Mouse (Mus musculus) embryo, embryonic 9.5 days (tissue): Measurements from ENCODE around the gene Mapkbp1.

ENCODE experiments used
- DNase-seq: peaks from one replicate; pipeline ENCODE4 v3.0.0-alpha.2; 2017; ENCODE audit errors: extremely low spot score

Gene Mapkbp1

DNA sequence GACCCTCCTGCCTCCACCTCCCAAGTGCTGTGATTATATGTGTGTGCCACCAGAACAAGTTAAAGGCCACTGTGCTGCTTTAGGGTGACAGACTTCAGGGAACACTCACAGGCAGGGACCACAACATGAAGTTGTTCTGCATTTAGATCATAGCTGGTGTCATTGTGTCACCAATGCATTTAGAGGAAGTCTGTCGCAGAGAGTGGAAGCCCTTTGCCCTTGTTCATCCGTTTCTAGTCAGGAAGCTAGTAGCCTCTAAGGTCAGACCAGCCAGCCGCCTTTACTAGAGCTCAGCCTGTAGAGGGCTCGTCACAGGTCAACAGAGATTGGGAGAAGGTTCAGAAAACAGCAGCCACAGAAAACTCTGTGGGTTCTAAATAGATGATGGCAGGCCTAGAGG, 36.2 kb downstream of the Mapkbp1 start:
- no peak for DNase-seq

DNA sequence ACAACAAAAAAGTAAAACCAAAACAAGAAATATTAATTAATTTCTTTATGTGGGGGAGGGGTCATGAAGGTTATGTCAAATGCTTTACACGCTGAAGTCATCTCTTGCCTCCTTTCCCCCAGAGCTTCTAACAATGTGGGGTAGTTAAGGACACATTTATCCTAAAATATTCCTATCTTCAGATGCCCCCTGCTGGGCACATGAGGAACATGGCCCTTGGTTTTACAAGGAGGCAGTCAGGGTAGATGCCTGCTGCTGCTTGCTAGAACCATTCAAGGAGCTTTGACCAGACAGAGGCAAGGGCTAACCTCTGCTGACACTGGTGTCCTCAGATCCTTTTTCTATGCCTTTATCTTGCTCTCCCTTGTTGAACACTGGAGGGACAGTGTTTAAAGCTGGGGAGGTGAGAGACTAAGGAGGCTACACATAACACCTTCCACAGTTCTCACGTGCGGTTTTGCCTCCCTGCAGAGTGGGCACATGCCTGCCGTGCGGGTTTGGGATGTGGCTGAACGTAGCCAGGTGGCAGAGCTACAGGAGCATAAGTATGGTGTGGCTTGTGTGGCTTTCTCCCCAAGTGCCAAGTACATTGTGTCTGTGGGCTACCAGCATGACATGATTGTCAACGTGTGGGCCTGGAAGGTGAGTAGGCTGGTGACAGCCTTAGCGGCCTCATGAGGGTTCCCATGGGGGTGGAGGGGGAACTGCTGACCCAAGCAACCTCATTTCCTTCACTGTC, 39.1 kb downstream of the Mapkbp1 start:
- peak; percentile 25 for DNase-seq

DNA sequence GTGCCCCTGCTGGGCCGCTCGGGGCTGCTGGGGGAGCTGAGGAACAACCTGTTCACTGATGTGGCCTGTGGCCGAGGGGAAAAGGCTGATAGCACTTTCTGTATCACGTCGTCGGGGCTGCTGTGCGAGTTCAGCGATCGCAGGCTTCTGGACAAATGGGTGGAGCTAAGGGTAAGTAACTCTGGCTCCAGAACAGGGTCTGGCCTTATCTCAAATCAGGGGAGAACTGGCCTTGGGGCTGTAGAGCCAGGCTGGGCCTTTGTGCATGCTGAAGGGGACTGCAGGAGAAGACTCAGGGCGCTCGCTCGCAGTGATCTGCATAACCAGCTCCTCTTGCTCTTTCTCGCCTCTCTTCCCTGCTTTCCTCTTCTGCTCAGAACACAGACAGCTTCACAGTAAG, 40.4 kb downstream of the Mapkbp1 start:
- DNase-seq: no peak

- DNase-seq: no peak
These were observed 41.5 kb downstream of the Mapkbp1 start for GRCm38 (mm10) chr2:120013831-120014486.

DNA sequence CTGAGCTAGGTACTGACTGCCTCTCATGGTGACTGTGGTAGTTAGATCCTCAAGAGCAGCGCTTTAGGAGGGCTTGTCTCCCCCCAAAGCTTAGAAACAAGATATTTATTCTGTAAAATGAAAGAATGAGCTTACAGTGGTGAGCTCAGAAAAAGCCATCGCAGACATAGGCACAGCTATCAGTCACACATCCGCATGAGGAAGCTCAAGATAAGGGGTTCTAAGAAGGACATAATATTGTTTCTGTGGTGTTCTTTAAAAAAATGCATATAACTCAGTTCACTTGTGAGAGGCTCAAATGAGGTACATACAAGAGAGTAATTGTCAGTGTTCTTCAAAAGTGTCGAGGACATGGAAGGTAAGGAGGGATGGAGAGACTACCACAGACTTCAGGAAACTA, 43.4 kb downstream of the Mapkbp1 start:
- no peak for DNase-seq

DNA sequence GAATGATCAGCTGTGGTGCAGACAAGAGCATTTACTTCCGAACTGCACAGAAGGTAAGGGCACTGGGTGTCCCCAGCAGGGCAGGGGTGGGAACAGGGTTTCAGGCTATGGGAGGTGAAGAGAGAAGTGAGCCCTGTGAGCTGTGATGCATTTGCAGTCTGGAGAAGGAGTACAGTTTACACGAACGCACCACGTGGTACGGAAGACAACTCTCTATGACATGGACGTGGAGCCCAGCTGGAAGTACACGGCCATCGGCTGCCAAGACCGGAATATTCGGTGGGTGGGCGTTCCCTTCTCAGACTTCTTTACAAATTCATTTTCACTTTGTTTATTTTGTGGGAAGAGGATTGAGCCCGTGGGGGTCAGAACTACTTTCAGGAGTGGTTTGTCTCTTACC, 45.1 kb downstream of the Mapkbp1 start:
- DNase-seq: no peak

GRCm38 (mm10) chr2:120024337-120024736, 51.8 kb downstream of the Mapkbp1 start:
- no peak for DNase-seq

GRCm38 (mm10) chr2:120026984-120027949, 54.8 kb downstream of the Mapkbp1 start, which contains the start of the genes Jmjd7 and Gm28042:
Gene Jmjd7 (plus strand): TSS chr2:120027483.
Gene Gm28042 (plus strand): TSS chr2:120027493.
- DNase-seq: peak; percentile 91

DNA sequence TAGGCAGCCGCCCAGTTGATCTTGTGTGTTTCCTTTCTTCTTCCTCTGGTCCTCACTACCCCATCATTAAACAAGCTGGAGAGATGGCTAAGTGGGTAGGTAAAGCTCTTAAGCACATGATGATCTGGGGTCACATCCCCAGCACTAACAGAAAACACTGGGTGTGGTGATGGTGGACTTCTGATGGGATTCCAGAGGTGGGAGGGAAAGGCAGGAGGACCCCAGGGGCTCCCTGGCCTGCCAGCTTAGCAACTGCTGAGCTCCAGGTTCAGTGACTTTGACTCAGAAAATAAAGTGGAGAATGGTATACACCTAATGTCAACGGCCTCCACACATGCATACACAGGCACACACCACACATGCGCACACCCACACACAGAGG, 55.4 kb downstream of the Mapkbp1 start:
- peak; percentile 40 for DNase-seq

DNA sequence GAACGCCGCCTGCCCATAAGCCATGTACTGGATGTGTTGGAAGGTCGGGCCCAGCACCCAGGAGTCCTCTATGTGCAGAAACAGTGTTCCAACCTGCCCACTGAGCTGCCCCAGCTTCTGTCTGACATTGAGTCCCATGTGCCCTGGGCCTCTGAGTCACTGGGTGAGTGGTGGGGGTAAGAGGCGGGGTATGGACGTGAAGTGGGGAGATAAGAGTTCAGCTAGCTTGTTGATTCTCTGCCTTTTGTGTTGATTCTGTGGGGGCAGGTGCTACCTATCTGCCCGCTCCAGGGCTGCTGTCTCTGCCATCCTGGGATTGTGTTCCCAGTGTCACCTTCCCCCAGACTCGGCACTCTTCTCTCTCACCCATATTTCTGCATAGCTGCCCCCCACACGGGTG, 57.9 kb downstream of the Mapkbp1 start:
- DNase-seq: no peak

GRCm38 (mm10) chr2:120032726-120033467, 60.4 kb downstream of the Mapkbp1 start, which contains the start of gene Pla2g4b:
Gene Pla2g4b (plus strand): TSS chr2:120033417.
- no peak for DNase-seq

DNA sequence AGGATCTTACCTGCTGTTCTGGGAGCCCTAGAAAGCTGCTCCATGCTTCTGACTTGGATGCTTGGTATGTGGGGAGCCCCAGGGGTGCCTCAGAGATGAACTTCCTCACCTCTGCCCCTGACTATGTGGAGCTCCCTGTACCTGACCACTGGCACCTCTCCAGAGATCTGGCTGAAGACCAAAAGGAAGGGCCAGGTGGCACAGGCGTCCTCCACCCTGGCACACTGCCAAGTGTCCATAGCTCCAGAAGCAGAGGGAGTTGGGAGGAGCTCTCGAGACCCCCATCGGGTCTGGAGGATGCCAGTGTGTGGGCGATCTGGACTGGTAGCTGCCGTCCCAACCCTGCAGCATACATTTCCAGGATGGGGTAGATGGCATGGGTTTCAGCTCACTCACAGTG, 61.2 kb downstream of the Mapkbp1 start:
- no peak for DNase-seq

GRCm38 (mm10) chr2:120037744-120038143, 65.2 kb downstream of the Mapkbp1 start:
- DNase-seq: no peak

GRCm38 (mm10) chr2:120040991-120041390, 68.5 kb downstream of the Mapkbp1 start:
- DNase-seq: no peak

DNA sequence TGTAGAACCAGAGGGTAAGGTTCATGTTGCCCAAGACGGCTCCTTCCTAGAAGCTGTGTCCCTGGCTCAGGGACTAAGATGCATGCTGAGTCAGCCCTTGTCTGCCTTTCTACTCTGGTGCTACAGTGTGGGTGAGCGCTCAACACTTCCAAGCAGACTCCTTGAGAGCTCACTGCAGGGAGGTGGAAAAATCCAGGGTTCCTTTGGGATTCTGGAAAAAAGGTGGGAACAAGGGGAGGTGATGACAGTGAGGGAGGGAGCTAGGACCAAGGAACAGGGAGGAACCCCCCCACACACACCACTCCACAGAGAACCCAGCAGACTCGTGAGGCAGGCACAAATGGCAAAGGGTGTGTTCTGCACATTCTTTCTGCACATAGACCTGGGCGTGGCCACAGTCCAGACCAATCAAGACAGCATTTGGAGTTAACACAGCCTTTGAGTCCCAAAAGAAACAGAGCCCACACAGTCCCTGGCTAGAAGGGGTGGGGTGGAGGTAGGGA, 71.7 kb downstream of the Mapkbp1 start:
- DNase-seq: no peak

DNA sequence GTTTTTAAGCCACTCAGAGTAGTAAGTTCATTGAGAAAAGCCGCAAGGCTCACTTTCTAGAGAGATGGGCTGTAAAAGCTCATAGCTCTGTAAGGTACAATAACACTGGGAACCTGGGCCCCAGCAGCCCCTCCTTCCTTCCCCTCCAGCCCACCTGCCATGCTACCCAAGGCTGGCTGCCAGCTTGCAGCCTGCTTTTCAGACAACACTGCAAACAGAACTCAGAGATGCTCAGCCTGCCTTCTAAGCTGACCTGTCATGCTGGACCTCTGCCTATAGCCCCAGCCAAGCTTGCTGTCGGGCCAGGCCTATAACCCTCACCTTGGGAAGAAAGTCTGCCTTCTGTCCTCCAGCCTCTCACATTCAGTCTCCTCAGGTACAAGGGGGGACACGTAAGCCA, 72.2 kb downstream of the Mapkbp1 start:
- no peak for DNase-seq

GRCm38 (mm10) chr2:120046486-120047310, 74.2 kb downstream of the Mapkbp1 start:
- no peak for DNase-seq

DNA sequence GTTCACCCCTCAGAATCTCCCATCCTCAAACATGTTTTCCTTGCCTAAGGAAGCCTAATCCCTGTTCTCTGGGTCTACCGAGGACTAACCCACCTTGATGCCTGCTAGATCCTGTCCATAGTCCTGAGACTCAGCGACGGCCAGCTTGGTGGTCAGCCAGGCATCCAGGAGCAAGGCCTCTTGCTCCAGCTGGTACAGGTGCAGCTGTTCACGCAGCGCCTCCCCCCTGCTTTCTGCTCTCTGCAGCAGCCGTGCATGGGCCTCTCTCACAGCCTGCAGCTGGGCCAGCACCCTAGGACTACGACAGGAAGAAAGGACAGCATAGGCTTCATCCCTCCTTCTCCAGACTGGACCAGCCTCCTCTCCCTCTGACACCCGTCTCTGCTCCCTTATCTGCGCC, 75.7 kb downstream of the Mapkbp1 start:
- DNase-seq: no peak

- DNase-seq: peak; percentile 36
These were observed 77.3 kb downstream of the Mapkbp1 start for GRCm38 (mm10) chr2:120049632-120050274.

DNA sequence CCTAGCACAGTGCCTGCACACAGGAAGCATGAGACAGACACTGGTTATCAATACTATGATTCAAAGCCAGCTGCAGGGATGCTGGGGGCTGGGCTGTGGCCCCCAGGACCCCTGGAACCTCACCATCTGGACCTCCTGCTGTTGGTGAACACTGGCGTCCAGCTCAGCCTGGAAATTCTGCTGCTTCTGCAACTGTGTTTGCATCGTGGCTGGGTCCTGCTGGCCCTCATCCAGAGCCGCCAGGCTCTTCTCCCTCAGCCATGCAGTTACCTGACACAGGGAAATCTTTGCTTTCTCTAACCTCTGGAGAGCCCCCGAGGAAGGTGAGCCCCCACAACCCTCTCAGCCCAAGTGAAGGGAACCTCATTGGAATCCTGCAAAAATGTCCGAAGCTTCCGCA, 78.9 kb downstream of the Mapkbp1 start:
- no peak for DNase-seq
